Mouse (Mus musculus) hematopoietic stem cell, adult 5-6 weeks (primary cell): ENCODE data around the gene Dus2. TPM values are rescaled to one million over a fixed set of nuclear protein-coding genes. Genes with fewer than 3 reads are reported as not detected.
"Not testable (repeated sequence)": the region's sequence is repeated elsewhere in the genome, so short reads cannot be mapped to it uniquely, and the experiment has no call there.

Source experiments
- ATAC-seq, 2 experiments: fragments of 125-278 bp in 1 of 2; replicated peaks in 1 of 2; 2 replicates each; pipeline ENCODE4 v1.8.0; 2016 to 2017; ENCODE audit warnings: inconsistent platforms in 2 of 2, mild to moderate bottlenecking in 2 of 2, moderate number of reproducible peaks in 2 of 2, low read depth in 1 of 2, moderate TSS enrichment in 1 of 2; ENCODE audit not compliant: low FRiP score in 2 of 2, poor library complexity in 2 of 2, severe bottlenecking in 2 of 2, insufficient read depth in 1 of 2, low TSS enrichment in 1 of 2
- total RNA-seq: library from RNA; stranded (forward); fragments of 172-1452, 232-1000 nt; gene quantifications from 2 replicates; pipeline ENCODE4 v1.2.3, GENCODE M21; 2017

The Dus2 gene
- total RNA-seq, 1 experiment from 2014 or later: 14.4 TPM

- not testable (repeated sequence) for ATAC-seq
Measured at GRCm38 (mm10) chr8:106012203-106012602, 21.1 kb downstream of the Dus2 start.

DNA sequence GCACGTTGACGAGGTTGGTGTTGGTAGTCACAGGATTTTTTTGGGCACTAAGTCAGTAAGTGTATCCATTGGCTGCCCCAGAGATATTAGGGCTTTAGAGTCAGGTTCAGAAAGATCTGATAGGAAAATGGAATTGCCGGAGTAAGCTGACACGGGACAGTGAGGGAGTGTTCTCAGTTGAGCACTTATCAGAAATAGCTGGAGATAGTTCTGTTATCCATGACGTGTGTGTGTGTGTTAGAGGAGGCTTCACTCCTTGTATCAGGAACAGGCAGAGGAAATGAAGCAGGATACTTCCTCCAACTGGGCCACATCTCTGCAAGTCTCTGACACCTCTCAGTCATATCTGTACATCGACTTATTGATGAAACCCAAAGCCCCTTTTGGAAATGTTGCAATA, 25.1 kb downstream of the Dus2 start:
- no peak for ATAC-seq

- peak; percentile 95 to 99 for ATAC-seq
Measured at GRCm38 (mm10) chr8:106017130-106017529, 26.0 kb downstream of the Dus2 start.

- no peak for ATAC-seq
Measured at GRCm38 (mm10) chr8:106018039-106018438, 26.9 kb downstream of the Dus2 start.

GRCm38 (mm10) chr8:106022483-106022882, 31.3 kb downstream of the Dus2 start:
- peak; percentile 81 to 91 for ATAC-seq

DNA sequence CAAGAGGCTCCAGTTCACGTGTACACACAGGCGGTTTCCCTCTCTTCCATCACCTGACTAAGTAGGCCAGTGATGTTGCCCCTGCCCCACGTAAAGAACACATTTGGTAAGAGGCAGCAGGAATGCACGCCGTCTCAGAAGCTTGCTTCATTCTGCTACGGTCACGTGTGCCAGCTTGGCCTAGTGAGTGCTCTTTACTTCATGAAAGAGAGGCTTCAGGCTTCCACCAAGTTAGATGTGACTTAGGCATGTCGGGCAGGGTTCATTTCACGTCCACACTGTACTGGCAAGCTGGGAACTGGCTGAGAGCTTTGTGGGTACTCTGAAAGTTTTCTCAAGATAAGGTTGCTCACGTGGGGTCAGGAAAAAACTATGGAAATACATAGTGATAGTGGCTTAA, 47.6 kb downstream of the Dus2 start:
- no peak; a peak in 1 of 4 replicates for ATAC-seq

GRCm38 (mm10) chr8:106039605-106040004, 48.5 kb downstream of the Dus2 start:
- peak in 1 of 2 experiments; percentile 7; a peak in 1 of 4 replicates for ATAC-seq

DNA sequence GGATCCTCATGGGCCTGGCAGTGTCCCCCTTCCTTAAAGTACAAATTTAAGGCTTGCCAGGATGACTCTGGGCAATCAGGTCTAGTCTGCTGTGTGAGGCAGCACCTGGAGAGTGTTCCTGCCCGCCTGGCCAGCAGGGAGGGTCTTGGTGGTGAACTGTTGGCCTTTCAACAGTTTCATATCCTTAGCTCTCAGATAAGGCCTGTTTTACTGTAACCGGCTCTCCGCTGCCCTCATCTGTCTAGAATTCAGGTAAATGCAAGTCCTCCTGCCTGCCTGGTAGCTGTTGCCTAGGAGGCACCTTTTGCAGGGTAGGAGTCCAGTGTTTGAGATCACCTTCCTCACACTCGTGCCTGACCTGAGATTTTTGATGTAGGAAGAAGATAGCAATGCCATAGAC, 49.1 kb downstream of the Dus2 start:
- ATAC-seq: no peak

DNA sequence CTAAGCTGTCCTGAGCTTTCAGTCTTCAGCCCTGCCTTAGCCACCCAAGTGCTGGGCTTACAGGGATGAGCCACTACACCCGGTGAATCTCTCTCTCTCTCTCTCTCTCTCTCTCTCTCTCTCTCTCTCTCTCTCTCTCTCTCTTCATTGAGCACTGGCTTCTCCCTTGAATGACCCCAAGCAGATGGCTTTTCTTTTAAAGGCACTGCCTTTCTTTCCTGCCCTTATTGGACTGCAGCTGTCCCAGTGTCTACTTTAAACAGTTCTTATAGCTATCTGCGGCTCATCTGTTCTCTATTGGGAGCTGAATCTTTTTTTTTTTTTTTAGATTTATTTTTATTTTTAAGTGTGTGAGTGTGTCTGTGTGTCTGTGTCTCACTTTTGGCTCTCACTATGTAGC, 51.9 kb downstream of the Dus2 start:
- no peak for ATAC-seq

- peak; percentile 51 to 65; a peak in 2 of 4 replicates for ATAC-seq
Measured at GRCm38 (mm10) chr8:106044151-106044550, 53.0 kb downstream of the Dus2 start.

DNA sequence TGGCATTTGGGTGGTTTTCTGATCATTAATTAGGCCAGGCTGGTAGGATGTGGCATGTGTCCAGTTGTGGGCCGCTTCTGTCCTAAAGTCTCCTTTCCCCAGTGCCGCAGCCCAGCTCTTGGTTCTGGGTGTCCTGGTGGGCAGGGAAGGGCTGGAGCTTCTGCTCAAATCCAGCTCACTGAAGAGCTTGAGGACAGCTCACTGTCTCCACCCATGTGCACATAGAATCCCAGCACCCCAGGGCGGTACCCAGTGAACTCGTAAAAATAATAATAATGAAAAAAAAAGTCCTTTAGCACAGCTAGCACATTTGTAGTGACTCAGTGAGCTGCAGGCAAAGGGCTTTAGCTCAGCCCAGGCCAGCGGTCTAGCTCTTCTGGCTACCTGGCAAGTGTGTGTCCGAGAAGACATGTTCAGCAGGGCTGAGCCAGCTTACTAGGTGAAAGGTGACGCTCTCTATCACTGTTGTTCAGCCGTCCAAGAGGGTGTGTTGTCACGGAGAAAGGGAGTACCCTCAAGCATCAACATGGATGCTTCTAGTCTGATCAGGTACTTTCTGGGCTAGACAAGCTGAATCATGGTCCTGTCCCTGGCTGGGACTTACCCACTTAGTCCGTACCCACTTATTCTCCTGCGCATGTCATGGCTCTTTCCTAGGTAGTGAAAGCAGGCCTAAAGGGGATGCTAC, 55.9 kb downstream of the Dus2 start:
- no peak for ATAC-seq

DNA sequence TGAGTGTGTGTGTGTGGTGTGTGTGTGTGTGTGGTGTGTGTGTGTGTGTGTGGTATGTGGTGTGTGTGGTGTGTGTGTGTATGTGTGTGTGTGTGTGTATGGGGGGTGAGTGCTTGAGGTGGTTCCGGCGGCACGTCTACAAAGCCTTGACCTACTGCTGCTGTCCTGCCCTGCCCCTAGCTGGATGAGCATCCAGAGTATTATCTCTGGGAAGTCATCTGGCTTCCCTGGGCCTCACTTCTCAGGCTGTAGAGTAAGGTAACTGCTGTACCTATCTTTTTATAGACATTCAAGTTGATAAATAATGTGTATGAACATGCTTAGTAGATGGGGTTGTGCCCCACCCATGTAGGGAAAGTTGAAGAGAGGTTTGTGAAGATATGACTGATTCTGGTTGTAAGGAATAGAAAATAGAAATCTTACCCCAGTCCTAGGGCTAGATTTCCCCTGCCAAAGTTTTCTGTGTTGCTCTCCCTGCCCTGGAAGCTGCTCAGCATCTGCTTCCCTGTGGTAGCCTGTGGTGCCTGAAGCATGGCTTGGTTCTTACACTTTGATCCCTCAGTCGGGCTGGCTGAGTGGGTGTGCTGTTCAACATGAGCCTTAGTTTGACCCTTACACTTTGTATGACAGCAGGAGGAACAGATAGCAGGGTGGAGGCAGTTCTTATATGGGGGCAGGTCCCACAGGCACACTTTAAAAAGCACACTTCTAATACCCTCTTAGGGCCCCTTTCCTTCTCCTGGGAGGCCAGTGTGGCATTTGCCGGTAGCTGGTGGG, 56.9 kb downstream of the Dus2 start:
- no peak for ATAC-seq

DNA sequence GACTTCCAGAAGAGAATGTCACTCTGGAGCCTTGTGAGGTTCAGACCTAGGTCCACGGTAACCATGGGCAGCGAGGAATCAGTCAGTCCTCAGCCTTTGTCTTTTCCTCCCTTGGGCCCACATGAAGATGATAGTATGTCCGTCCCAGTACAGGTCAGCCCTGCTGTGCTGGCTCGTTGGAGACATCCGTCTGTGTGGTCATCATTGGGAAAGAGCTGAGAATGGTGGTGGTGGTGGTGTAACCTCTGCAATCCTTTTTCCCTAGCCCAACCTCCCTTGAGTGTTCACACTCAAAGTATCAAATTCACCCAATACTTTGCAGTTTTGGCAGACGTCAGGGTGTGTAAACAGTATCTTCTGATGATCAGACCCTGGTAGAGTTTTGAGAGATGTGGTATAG, 58.7 kb downstream of the Dus2 start:
- no peak for ATAC-seq

DNA sequence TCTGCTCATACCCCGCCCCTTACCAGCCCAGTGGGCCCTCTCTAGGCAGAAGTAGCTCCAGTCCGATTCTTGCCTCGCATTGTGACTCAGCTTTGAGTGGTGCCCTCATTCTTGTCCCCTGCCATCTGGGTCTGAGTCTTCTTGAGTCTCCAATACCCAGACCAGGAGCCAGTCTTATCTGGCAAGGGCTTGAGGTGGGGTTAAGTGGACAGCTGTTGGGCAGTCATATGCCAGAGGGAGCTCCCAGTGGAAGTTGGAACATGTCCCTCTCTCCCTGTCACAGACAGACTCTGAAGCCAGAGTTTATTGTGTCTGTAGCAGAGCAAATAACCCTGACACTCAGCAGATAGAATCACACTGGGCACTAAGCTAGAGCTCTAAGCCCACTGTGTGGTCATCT, 59.9 kb downstream of the Dus2 start:
- ATAC-seq: no peak

- ATAC-seq: no peak
Measured at GRCm38 (mm10) chr8:106052510-106053089, 61.5 kb downstream of the Dus2 start.

- ATAC-seq: peak; percentile 47 to 65
Measured at GRCm38 (mm10) chr8:106054190-106054811, 63.2 kb downstream of the Dus2 start.

GRCm38 (mm10) chr8:106055038-106055437, 63.9 kb downstream of the Dus2 start:
- no peak for ATAC-seq

GRCm38 (mm10) chr8:106056455-106056982, 65.4 kb downstream of the Dus2 start:
- no peak for ATAC-seq
